Mouse (Mus musculus): ENCODE measurements around the gene Zfp873. TPM values are rescaled to one million over a fixed set of nuclear protein-coding genes. Genes with fewer than 3 reads are reported as not detected.
"Not testable (repeated sequence)": the region's sequence is repeated elsewhere in the genome, so short reads cannot be mapped to it uniquely, and the experiment has no call there.

Zfp873 gene
- 19.5 and 21.2 TPM in 2 replicates for polyA plus RNA-seq (2014; fragmentation: Nextera tagmentation; extraction: Ambion mirVana)

- 9% methylated on average over 35 of the region's 35 CpGs for WGBS
Observed at GRCm38 (mm10) chr10:82047597-82048459, at the start of gene Zfp873. Gene Zfp873 (plus strand): TSS chr10:82048123.

GRCm38 (mm10) chr10:82003209-82003608 lies 44.7 kb upstream of the Zfp873 start:
- not testable (repeated sequence) for H3K9ac ChIP-seq (replicated peaks; ENCODE audit: low read depth, low read length); H3K27ac ChIP-seq (ENCODE audit: low read length); H3K27me3 ChIP-seq (ENCODE audit: control insufficient read depth, insufficient read depth, low read length); H3K36me3 ChIP-seq (ENCODE audit: control insufficient read depth, insufficient read depth, low read length); H3K4me3 ChIP-seq (ENCODE audit: low read depth, low read length); H3K4me2 ChIP-seq (replicated peaks; ENCODE audit: low read depth, low read length); H3K9me3 ChIP-seq (ENCODE audit: control insufficient read depth, low read depth, low read length); ATAC-seq (ENCODE audit: insufficient number of reproducible peaks, insufficient read depth, low FRiP score, low read depth); H3K4me1 ChIP-seq (ENCODE audit: control insufficient read depth, insufficient read depth, low read length)
- 95% methylated on average over 1 of the region's 1 CpGs for WGBS

More at GRCm38 (mm10) chr10:82047597-82048459, at the start of gene Zfp873:
- Histone ChIP-seq H3K4me3 (ENCODE audit: low read depth, low read length) (peak within 1 kb of the TSS; percentile 64), H3K4me1 (ENCODE audit: control insufficient read depth, insufficient read depth, low read length) (no peaks in the 10 kb centered on the region), H3K4me2 (replicated peaks; ENCODE audit: low read depth, low read length) (peak within 1 kb of the TSS; percentile 51), H3K9ac (replicated peaks; ENCODE audit: low read depth, low read length) (peak within 1 kb of the TSS; percentile 78), H3K27ac (ENCODE audit: low read length) (peak within 1 kb of the TSS; percentile 93), H3K36me3 (ENCODE audit: control insufficient read depth, insufficient read depth, low read length) (no peaks in the 10 kb centered on the region), H3K27me3 (ENCODE audit: control insufficient read depth, insufficient read depth, low read length) (no peaks in the 10 kb centered on the region), H3K9me3 (ENCODE audit: control insufficient read depth, low read depth, low read length) (peaks cover 46% of the 10 kb centered on the region)
- ATAC-seq (ENCODE audit: insufficient number of reproducible peaks, insufficient read depth, low FRiP score, low read depth), result peak; percentile 99

DNA sequence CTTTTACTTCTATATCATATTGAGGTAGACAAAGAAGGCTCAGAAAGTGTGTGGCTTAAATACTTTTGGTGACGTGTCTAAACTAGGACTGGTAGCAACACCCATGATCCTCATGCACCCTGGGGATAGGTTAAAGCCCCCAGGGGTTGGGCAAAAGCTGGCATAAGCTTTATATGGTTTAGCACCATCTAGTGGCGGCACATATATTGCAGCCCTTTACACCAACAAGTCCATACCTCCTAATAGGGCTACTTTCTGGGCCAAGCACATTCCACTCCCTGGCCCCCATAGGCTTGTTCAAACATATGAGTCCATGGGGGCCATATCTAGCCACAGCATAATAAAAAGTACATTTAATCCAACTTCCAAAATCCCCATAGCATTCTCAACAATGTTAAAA lies 43.1 kb upstream of the Zfp873 start:
- 37% methylated on average over 1 of the region's 2 CpGs for WGBS
- H3K9me3 ChIP-seq (ENCODE audit: control insufficient read depth, low read depth, low read length); H3K27ac ChIP-seq (ENCODE audit: low read length); H3K4me1 ChIP-seq (ENCODE audit: control insufficient read depth, insufficient read depth, low read length); H3K27me3 ChIP-seq (ENCODE audit: control insufficient read depth, insufficient read depth, low read length); H3K4me2 ChIP-seq (replicated peaks; ENCODE audit: low read depth, low read length); H3K4me3 ChIP-seq (ENCODE audit: low read depth, low read length); H3K36me3 ChIP-seq (ENCODE audit: control insufficient read depth, insufficient read depth, low read length); H3K9ac ChIP-seq (replicated peaks; ENCODE audit: low read depth, low read length); ATAC-seq (ENCODE audit: insufficient number of reproducible peaks, insufficient read depth, low FRiP score, low read depth): not testable (repeated sequence)

DNA sequence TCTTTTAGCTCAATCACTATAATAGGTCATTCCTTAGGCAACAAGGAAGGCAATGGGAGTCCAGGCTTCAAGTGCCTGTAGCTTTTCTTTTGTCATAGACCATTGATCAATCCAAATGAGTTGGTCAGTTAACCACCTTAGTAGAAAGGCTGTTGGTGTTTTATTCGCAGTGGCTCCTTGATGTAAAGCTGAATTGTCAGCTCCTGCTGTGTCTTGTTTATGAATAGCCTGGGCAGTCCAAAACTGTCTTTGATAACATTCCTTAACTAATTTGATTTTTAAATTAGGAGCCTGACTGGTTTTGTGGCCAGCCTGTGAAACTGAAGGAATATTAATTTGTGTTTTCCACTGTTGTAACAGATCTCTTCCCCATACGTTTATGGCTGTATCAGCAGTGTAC lies 5.7 kb upstream of the Zfp873 start:
- no peaks in the 10 kb centered on the region for H3K27me3 ChIP-seq (ENCODE audit: control insufficient read depth, insufficient read depth, low read length)
- H3K9ac ChIP-seq (replicated peaks; ENCODE audit: low read depth, low read length), result no peak overlapping the region
- no peaks in the 10 kb centered on the region for H3K36me3 ChIP-seq (ENCODE audit: control insufficient read depth, insufficient read depth, low read length)
- 56% methylated on average over 2 of the region's 2 CpGs for WGBS
- H3K9me3 ChIP-seq (ENCODE audit: control insufficient read depth, low read depth, low read length), result peaks cover 8% of the 10 kb centered on the region; the same call in 1 of the 2 replicates
- ATAC-seq (ENCODE audit: insufficient number of reproducible peaks, insufficient read depth, low FRiP score, low read depth), result no peak
- H3K4me1 ChIP-seq (ENCODE audit: control insufficient read depth, insufficient read depth, low read length), result no peaks in the 10 kb centered on the region
- H3K4me2 ChIP-seq (replicated peaks; ENCODE audit: low read depth, low read length), result no peak overlapping the region
- no peak overlapping the region for H3K27ac ChIP-seq (ENCODE audit: low read length)
- no peak overlapping the region for H3K4me3 ChIP-seq (ENCODE audit: low read depth, low read length)

DNA sequence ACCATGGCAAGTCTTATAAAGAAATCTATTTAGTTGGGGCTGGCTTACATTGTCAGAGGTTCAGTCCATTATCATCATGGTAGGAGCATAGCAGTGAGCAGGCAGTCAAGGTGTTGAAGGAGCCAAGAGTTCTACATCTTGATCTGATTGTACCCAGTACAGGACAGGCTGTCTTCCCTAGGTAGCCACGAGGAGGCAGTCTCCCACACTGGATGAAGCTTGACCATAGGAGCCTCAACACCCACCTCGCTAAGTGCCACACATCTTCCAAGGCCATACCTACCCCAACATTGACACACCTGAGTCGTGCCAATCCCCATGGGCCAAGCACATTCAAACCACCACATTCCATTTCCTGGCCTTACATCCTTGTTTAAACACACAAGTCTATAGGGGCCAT lies 1.3 kb upstream of the Zfp873 start:
- H3K36me3 ChIP-seq (ENCODE audit: control insufficient read depth, insufficient read depth, low read length), result no peaks in the 10 kb centered on the region
- ATAC-seq (ENCODE audit: insufficient number of reproducible peaks, insufficient read depth, low FRiP score, low read depth), result no peak
- H3K4me2 ChIP-seq (replicated peaks; ENCODE audit: low read depth, low read length), result no peak overlapping the region
- 85% methylated on average over 3 of the region's 3 CpGs for WGBS
- no peak overlapping the region for H3K9ac ChIP-seq (replicated peaks; ENCODE audit: low read depth, low read length)
- H3K9me3 ChIP-seq (ENCODE audit: control insufficient read depth, low read depth, low read length), result peaks cover 34% of the 10 kb centered on the region
- H3K4me3 ChIP-seq (ENCODE audit: low read depth, low read length), result no peak overlapping the region
- no peaks in the 10 kb centered on the region for H3K27me3 ChIP-seq (ENCODE audit: control insufficient read depth, insufficient read depth, low read length)
- H3K4me1 ChIP-seq (ENCODE audit: control insufficient read depth, insufficient read depth, low read length), result no peaks in the 10 kb centered on the region
- H3K27ac ChIP-seq (ENCODE audit: low read length), result no peak overlapping the region

GRCm38 (mm10) chr10:82048460-82048804 lies 509 bp downstream of the Zfp873 start:
- H3K4me3 ChIP-seq (ENCODE audit: low read depth, low read length), result peak overlapping the region; percentile 64
- not testable (repeated sequence) for H3K36me3 ChIP-seq (ENCODE audit: control insufficient read depth, insufficient read depth, low read length); H3K9ac ChIP-seq (replicated peaks; ENCODE audit: low read depth, low read length); ATAC-seq (ENCODE audit: insufficient number of reproducible peaks, insufficient read depth, low FRiP score, low read depth); H3K27me3 ChIP-seq (ENCODE audit: control insufficient read depth, insufficient read depth, low read length); H3K4me1 ChIP-seq (ENCODE audit: control insufficient read depth, insufficient read depth, low read length)
- H3K4me2 ChIP-seq (replicated peaks; ENCODE audit: low read depth, low read length), result peak overlapping the region; percentile 51
- 22% methylated on average over 10 of the region's 10 CpGs for WGBS
- peak overlapping the region; percentile 93; the same call in 1 of the 2 replicates for H3K27ac ChIP-seq (ENCODE audit: low read length)
- peaks cover 53% of the 10 kb centered on the region for H3K9me3 ChIP-seq (ENCODE audit: control insufficient read depth, low read depth, low read length)

GRCm38 (mm10) chr10:82082728-82083621 lies 35.1 kb downstream of the Zfp873 start, which contains the start of gene BC024063:
Gene BC024063 (plus strand): TSS chr10:82083353.
- H3K36me3 ChIP-seq (ENCODE audit: control insufficient read depth, insufficient read depth, low read length); H3K9me3 ChIP-seq (ENCODE audit: control insufficient read depth, low read depth, low read length); H3K27me3 ChIP-seq (ENCODE audit: control insufficient read depth, insufficient read depth, low read length); H3K4me1 ChIP-seq (ENCODE audit: control insufficient read depth, insufficient read depth, low read length): not testable (repeated sequence)
- peak; percentile 97 for ATAC-seq (ENCODE audit: insufficient number of reproducible peaks, insufficient read depth, low FRiP score, low read depth)
- Histone ChIP-seq H3K4me2 (replicated peaks; ENCODE audit: low read depth, low read length) (peak within 1 kb of the TSS; percentile 35), H3K9ac (replicated peaks; ENCODE audit: low read depth, low read length) (peak within 1 kb of the TSS; percentile 30; the same call in 1 of the 2 replicates), H3K27ac (ENCODE audit: low read length) (peak within 1 kb of the TSS; percentile 58; the same call in 1 of the 2 replicates), H3K4me3 (ENCODE audit: low read depth, low read length) (peak within 1 kb of the TSS; percentile 40)
- 20% methylated on average over 42 of the region's 42 CpGs for WGBS

DNA sequence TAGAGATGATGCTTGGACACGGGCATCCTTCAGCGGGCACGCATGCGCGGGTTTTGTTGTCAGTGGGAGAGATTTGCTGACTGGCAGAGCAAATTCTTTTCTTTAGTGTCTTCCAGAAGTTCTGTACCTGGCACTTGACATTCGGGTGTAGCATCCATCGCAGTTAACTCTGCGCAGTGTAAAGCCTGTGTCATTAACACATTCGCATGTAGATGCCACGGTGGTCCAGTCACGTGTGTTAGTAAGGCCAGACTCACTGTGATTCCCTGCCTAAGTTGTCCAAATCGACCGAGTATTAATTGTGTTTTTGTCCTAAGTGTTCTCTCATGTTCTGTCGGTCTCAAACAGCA lies 35.7 kb downstream of the Zfp873 start:
- peak overlapping the region; percentile 40 for H3K4me3 ChIP-seq (ENCODE audit: low read depth, low read length)
- not testable (repeated sequence) for H3K36me3 ChIP-seq (ENCODE audit: control insufficient read depth, insufficient read depth, low read length); H3K9me3 ChIP-seq (ENCODE audit: control insufficient read depth, low read depth, low read length); H3K27ac ChIP-seq (ENCODE audit: low read length); H3K4me1 ChIP-seq (ENCODE audit: control insufficient read depth, insufficient read depth, low read length); ATAC-seq (ENCODE audit: insufficient number of reproducible peaks, insufficient read depth, low FRiP score, low read depth); H3K27me3 ChIP-seq (ENCODE audit: control insufficient read depth, insufficient read depth, low read length)
- peak overlapping the region; percentile 30; the same call in 1 of the 2 replicates for H3K9ac ChIP-seq (replicated peaks; ENCODE audit: low read depth, low read length)
- WGBS, result 26% methylated on average over 12 of the region's 14 CpGs
- peak overlapping the region; percentile 35 for H3K4me2 ChIP-seq (replicated peaks; ENCODE audit: low read depth, low read length)
